Mouse (Mus musculus): ENCODE results near the gene Qrich1.

Gene Qrich1

DNA sequence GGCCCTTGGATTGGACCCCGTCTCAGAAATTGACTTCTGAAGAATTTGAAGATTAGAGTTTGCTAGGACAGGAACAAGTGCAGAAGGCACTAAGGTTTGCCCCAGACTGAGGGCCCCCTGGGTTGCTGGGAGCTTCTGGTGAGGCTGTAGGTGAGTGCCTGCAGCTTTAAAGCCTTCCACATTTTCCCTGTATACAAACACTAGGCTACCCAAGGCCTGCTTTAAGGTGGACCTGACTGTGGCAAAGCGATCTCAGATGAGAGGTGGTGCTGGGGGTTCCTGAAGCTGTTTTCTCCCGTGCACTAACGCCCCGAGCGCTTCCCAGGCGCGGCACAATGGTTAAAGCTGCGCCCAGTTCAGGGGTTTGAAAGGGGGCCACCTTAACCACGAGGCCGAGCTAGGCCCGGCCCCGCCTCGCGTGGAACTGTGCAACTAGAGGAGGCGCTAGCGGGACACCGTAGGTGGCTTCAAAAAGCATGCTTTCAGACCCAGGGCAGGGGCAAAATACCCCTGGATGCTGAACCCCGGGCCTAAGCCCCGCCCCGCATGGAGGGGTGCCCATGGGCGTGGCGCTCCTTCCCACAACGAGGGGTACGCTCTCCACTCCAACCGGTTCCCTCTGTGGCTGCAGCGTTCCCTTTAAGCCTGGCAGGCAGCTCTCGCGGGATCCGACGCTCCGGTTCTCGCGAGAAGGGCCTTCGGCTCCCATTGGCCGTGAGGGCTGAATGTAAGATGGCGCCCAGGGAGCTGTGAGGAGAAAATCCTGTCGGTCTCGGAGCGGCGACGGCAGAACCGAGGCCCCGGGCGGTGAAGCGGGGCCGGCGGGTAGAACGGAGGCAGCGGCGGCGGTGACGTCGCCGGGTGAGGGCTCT is at the start of gene Qrich1:
Qrich1 (plus strand) TSS at position 427 of the 872 bp plus-strand sequence.
- DNase-seq: peak; percentile 96 to 97

DNA sequence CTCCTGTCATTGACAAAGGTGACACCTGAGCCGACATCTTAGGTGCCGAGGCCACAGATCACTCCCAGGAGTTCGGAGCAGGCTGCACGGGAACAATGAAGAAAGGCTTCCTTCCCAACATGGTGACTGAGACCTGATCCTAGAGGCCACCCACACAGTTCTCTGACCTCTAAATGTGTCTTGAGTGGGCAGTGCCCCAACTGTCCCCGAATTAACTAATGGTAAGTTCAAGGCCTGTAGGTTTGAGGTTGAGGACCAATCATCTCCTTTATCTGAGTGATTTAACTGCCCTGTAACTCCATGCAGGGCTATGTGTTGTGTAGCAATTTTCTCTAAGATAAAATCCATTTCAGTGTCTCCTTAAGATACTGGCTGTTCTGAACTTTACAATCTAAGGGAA is 47.2 kb upstream of the Qrich1 start:
- no peak for DNase-seq

DNA sequence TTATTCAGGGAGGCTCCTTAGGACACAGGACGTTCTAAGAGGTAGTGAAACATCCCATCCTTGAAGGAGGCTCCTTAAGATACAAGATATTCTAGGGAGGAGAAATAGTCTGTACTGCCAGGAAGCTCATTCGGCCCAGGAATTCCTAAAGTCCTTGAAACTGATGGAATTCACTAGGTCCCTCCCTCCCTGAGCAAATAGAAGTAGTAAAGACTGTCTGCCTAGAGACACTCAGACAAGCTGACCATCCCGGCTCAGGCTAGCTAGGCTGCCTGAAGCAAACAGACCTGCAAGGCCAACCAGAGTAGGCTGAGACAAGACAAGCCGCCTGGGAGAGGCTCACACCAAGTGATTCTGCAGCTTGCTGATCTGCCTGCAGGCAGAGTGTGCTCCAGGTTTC is 46.8 kb upstream of the Qrich1 start:
- no peak for DNase-seq

DNA sequence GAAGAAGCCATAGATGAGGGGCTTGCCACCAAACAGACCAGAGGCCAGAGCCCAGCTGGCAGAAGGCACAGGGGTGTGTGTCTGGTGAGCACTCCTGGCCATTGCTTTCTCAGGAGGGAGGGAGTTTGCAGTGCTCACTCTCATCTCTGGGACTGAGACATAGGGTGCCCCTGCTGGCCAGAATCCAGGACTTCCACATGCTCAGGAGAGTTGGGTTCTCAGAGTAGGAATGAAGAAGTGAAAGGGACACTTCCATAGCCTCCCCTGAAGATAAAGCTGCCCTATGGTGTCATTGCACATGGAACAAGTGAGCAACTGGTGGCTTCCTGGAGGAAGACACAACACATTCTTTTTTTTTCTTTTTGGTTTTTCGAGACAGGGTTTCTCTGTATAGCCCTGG is 42.1 kb upstream of the Qrich1 start:
- DNase-seq: no peak

DNA sequence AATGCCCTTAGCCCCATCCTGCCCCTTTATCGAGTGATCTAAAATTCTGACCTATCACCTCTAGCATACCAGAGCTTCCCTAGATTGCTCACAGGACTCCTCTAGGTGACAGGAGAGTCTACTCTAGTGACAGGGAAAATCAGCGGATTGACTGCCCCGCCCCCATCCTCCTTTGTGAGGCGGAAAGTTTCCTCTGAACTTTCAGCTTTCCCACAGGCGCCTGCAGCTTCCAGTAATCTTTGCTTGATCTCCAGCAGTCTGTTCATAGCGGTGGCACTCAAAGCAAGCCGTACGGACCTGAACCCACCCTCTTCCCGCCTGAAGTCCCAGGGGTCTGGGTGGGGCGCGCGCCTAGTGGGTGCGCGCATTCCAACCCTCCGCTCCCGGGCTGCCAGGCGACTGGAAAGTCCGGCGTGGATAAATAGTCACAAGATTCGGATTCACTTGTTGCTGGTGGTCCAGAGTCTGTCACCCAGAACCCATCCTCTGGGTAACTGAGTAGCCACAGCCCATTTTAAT is 37.9 kb upstream of the Qrich1 start:
- DNase-seq: no peak

DNA sequence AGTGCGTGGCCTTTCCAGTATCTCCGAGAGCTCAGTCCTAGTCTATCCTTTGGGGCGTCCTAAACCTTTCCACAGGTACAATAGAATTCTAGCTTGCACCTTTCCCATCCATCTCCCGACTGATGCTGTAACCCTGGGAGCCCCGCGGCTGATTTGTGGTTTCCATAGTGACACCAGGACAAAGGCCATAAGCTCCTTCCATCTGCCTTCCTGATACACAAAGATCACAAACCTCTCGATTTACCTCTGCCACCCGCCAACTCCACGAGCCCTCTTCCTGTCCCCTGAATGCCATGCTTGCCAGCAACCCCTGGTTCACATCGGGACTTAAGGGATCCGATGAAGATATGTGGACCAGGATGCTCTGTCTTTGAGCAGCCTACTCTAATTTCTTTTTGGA is 37.4 kb upstream of the Qrich1 start:
- DNase-seq: no peak

DNA sequence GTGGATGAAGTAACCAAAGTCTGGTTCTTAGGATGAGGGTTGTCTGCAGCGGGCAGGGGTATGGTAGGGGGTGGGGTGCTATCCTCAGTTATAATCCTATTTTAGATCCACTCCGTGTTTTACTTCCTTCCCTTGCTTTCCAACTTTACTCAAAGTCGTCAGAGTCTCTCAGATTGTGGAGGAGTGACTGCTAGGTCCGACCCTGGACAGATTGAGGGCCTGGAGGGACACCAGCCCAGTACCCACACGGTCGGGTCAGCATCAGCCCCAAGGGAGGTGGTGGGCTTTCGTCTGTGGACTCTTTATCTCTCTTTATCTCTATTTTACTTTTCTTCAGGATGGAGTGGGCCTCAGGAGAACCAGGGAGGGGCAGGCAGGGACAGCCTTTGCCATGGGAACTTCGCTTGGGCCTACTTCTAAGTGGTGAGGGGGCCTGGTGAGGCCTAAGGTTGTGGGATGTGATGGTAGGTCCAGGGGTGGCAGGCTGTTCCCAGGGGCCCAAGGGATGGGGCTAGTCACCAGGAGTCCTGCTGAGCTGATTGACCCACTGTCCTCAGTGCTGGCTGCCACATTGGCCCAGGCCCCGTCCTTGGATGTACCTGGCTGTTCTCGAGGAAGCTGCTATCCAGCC is 36.8 kb upstream of the Qrich1 start, which contains the start of gene Lamb2:
Lamb2 (plus strand) TSS at position 16 of the 631 bp plus-strand sequence.
- no peak for DNase-seq

DNA sequence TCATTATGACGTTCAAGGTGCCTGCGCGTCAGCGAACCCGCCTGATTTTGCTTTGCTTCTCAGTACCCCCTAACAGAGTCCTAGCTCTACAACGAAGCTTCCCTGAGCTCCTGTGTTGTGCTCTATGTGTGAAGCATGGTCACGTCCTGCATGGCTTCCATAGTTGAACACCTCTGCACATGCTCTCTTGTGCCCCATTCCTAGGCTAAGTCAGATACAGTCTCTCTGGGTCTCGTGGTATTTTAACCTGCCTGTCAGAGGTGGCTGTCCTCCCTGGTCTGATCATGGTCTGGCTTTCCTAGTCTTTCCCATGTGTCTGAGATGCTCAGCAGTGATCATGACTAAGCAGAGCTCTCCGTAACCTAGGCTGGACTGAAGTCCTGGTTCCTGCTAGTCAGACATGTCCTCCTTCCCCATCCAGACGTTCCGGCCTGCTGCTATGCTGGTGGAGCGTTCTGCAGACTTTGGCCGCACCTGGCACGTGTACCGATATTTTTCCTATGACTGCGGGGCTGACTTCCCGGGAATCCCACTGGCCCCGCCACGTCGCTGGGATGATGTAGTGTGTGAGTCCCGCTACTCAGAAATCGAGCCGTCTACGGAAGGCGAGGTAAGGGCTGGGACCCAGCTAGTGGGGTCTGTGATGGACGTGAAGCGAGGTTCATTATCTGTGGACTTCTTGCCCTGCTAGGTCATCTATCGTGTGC is 35.6 kb upstream of the Qrich1 start:
- DNase-seq: no peak

DNA sequence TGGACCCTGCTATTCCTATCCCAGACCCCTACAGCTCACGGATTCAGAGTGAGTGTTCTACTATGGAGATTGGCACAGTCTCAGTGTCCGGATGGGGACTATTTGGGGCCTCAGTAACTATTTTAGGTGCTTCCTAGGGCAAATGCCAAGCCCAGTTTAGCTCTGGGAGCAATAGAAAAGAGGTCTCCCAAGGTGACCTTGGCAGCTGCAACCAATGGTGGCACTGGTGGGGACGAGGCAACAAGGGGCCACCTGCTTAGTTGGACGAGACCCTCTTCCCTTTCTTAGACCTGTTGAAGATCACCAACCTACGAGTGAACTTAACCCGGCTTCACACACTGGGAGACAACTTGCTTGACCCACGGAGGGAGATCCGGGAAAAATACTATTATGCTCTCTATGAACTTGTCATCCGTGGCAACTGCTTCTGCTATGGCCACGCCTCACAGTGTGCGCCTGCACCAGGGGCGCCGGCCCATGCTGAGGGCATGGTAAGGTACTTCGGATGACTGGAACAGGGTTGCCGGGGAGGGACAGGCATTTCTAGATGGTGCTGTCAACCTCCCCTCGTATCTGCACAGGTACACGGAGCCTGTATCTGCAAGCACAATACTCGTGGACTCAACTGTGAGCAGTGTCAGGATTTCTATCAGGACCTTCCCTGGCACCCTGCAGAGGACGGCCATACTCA is 34.9 kb upstream of the Qrich1 start:
- no peak for DNase-seq

DNA sequence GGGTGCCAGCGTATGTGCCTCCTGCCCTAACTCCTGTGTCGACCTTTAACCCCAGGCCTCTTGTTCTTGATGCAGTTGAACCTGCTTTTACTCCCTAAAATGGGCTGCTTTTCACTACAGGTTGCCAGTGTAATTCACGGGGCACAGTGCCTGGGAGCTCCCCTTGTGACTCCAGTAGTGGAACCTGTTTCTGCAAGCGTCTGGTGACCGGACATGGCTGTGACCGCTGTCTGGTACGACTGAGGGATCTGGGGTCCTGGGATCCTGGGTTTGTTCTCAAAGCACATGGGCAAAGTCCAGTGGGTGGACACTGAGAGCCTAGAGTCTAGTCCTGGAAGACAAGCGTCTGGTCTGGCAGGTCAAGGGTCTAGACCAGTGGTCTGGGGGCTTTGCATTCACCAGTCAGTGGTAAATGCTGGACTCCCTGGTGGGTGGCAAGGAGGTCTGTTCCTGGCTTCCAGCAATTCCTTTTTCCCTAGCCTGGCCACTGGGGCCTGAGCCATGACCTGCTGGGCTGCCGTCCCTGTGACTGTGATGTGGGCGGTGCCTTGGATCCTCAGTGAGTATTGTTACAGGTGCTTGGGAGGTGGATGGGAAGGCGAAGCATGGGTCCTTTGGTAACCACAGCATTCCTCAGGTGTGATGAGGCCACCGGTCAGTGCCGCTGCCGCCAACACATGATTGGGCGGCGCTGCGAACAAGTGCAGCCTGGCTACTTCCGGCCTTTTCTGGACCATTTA is 33.4 kb upstream of the Qrich1 start:
- DNase-seq: no peak

DNA sequence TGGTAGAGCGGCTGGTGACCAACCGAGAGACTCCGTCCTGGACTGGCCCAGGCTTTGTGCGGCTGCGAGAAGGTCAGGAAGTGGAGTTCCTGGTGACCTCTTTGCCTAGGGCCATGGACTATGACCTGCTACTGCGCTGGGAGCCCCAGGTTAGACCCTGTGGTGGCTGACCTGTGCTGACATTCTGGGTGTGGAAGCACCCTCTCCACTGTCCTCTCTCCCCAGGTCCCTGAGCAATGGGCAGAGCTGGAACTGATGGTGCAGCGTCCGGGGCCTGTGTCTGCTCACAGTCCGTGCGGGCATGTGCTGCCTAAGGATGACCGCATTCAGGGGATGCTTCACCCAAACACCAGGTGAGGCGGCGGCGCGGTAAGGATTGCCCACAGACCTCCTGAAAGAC is 32.6 kb upstream of the Qrich1 start:
- DNase-seq: peak in 1 of 2 experiments; percentile 5

DNA sequence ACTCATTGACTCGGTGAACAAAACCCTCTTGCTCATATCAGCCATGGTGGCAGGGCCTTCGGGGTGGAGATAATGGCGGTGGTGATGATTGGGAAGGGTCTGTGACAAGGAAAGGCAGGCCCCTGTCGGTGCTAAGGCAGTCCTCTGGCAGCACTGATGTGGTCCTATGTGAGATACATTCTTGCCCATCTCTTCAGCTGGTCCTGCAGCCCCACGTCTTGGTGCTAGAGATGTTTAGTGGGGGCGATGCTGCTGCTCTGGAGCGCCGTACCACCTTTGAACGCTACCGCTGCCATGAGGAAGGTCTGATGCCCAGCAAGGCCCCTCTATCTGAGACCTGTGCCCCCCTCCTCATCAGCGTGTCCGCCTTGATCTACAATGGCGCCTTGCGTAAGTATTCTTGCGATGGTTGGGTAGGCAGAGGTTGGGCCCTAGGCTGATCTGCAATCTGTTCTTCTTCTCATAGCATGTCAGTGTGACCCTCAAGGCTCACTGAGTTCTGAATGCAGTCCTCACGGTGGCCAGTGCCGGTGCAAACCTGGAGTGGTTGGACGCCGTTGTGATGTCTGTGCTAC is 31.2 kb upstream of the Qrich1 start:
- DNase-seq: peak in 1 of 2 experiments; percentile 3

DNA sequence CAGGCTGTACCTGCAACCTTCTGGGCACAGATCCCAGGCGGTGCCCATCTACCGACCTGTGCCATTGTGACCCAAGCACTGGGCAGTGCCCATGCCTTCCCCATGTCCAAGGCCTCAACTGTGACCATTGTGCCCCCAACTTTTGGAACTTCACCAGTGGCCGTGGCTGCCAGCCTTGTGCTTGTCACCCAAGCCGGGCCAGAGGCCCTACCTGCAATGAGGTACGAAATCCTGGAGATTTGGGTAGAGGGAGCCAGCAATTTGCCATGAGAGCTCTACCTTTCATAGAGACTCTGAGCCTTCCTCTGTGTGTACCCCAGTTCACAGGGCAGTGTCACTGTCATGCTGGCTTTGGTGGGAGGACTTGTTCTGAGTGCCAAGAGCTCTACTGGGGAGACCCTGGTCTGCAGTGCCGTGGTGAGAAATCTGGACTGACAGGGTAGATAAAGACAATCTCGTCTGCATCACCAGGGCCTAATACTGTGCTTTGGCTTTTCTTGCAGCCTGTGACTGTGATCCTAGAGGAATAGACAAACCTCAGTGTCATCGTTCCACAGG is 29.6 kb upstream of the Qrich1 start:
- peak in 1 of 2 experiments; percentile 12 for DNase-seq

DNA sequence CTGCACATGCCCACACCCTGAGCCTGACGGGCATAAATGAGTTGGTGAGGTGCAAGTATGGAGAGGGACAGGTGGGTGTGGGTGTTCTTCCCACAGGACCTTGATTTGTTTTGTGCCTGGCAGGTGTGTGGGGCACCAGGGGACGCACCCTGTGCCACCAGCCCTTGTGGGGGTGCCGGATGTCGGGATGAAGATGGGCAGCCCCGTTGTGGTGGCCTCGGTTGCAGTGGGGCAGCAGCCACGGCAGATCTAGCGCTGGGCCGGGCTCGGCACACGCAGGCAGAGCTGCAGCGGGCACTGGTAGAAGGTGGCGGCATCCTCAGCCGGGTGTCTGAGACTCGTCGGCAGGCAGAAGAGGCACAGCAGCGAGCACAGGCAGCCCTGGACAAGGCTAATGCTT is 28.2 kb upstream of the Qrich1 start:
- no peak for DNase-seq

DNA sequence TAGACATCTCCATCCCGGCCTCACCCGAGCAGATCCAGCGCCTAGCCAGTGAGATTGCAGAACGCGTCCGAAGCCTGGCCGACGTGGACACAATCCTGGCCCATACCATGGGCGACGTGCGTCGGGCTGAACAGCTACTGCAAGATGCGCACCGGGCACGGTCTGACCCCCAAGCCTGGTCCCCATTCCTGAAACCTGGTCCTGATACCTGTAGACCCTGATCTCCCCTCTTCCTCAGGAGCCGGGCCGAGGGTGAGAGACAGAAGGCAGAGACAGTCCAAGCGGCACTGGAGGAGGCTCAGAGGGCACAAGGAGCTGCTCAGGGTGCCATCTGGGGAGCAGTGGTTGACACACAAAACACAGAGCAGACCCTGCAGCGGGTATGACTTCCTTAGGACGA is 27.4 kb upstream of the Qrich1 start:
- DNase-seq: no peak

DNA sequence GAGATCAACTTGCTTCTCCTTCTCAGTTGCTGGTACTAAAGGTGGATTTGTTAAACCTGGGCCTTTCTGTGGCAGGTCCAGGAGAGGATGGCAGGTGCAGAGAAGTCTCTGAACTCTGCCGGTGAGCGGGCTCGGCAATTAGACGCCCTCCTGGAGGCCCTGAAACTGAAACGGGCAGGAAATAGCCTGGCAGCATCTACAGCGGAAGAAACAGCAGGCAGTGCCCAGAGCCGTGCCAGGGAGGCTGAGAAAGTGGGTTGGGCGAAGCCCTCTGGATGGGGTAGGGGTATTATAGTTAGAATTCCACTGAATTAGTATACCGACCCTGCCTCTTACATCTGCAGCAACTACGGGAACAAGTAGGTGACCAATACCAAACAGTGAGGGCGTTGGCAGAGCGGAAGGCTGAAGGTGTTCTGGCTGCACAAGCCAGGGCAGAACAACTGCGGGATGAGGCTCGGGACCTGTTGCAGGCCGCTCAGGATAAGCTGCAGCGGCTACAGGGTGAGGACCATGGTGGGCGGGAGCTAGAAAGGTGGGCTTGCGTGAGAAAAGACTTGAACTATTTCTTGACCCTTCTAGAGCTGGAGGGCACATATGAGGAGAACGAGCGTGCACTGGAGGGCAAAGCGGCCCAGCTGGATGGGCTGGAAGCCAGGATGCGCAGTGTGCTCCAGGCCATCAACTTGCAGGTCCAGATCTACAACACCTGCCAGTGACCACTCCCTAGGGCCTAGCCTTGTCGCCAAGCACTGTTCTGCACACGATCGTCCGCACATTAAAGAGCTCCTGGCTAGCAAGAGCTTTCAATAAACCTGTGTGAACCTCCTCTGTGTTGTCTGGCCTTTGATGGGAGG is 26.7 kb upstream of the Qrich1 start:
- peak in 1 of 2 experiments; percentile 52 for DNase-seq

DNA sequence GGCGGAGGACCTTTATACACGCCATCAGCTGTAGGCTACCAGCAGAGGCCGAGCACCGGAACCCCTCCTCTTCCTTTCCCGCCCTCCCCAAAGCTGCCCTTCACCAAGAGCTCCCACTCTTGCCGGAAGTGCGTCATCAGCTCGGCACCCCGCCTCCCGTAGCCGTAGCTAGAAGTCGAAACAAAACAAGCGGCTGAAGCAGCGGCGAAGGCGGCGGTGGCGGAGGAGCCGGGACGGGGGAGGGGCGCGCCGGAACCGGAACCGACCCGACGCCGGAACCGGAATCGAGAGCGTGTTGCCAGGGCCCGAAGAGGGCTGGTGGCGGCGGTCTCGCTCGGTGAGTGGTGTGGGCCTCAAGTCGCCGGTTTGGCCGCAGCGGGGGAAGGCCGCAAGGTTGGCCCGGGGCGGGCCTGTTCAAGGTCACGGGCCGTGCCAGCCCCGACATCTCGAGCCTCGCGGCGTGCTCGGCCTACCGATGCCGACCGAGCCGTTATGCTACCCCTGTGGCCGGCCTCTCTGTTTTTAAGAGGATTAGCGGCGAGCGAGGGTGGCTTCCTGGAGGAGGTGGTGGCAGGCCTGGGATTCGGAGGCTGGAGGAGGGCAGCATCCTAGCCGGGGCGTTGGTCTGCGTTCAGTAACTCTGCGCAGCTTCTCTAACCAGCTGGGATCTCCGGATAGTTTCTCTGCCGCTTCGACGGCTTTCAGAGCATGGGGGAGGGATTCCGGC is 25.9 kb upstream of the Qrich1 start, which contains the start of gene Usp19:
Usp19 (plus strand) TSS at position 44 of the 727 bp plus-strand sequence.
- DNase-seq: peak; percentile 96 to 97

DNA sequence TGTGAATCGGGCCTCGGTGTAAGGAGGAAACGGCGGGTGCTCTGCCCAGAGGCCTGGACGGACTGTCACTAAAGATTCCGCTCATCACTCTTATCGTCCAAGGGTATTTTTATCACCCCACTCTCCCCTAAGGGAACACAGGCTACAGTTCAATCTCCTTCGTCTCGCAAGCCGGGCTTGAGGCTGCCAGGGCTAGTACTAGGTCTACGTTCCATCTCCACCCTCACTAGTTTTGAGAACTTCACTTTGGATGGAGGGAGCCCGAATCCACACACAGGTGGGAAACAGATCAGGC is 25.4 kb upstream of the Qrich1 start:
- DNase-seq: no peak

DNA sequence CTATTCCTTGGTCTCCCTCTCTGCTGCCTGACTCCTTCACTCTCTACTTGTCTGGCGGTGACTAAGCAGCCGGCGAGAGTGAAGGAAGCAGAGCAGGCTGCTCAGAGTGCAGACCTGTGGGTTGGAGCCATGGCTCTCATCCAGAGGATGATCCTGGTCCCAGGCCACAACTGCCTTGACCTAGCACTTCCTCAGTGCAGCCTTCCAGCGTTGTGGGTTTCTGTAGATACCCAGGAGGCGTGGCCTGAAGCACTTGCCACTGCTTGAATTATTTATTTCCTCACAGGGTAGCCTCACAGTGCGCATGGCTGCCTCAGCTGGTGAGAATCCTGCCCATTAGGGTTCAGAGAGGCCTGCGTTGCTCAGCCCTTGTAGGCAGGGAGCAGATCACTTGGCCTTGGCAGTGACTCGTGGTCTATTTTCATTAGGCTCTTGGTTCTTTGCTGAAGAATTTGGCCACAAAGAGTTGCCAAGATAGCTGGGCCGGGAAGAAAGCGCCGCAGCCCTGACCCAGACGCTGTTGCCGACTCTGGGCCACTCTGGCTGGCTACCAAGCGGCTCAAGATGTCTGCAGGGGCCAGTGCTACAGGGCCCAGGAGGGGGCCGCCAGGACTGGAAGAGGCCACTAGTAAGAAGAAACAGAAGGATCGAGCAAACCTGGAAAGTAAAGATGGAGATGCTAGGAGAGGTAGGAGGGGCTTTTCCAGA is 24.4 kb upstream of the Qrich1 start:
- DNase-seq: peak in 1 of 2 experiments; percentile 47
